18 mouse cellular contexts compared by ENCODE assay signal in genomic region chr6:30610710-30611109, GRCm38 (mm10). TPM values are rescaled to one million over a fixed set of nuclear protein-coding genes. Genes with fewer than 3 reads are reported as not detected.
"Had no signal": no experiment of that assay in that cellular context is flagged by ENCODE, and none has a peak within 500 bp of the region (broad histone marks: within the 10 kb centered on the region; RNA-seq: fewer than 3 reads in every experiment).

Cpa5 (plus strand) TSS chr6:30611010.

- DNase-seq: kidney, adult 8-10 months; kidney, postnatal 36 days; lung, adult 2 months; lung, postnatal 36 days; right cerebral cortex, postnatal 14 days; thymus, postnatal 4 days had no signal

- H3K27ac ChIP-seq: kidney, postnatal 0 days; liver, embryonic 15.5 days; stomach, embryonic 15.5 days had no signal

- ATAC-seq: intestine, embryonic 16.5 days; lung, postnatal 0 days had no signal

- H3K9me3 ChIP-seq: liver, embryonic 15.5 days; stomach, embryonic 15.5 days had no signal

- H3K27me3 ChIP-seq: stomach, embryonic 15.5 days had no signal

- H3K9ac ChIP-seq: liver, embryonic 15.5 days; stomach, embryonic 15.5 days had no signal

- H3K36me3 ChIP-seq: liver, embryonic 15.5 days; stomach, embryonic 15.5 days had no signal

- H3K4me2 ChIP-seq: liver, embryonic 11.5 days; liver, embryonic 15.5 days; stomach, embryonic 15.5 days had no signal

- H3K4me3 ChIP-seq: liver, embryonic 15.5 days; stomach, embryonic 15.5 days had no signal

- H3K4me1 ChIP-seq: liver, embryonic 15.5 days; stomach, embryonic 15.5 days had no signal

RNA-seq across cellular contexts. Expression of gene Cpa5, which starts in this region (rescaled TPM):
- total RNA-seq: layer of hippocampus, adult 18-20 months; layer of hippocampus, postnatal 10 days; left cerebral cortex, postnatal 36 days; megakaryocyte progenitor cell, adult 5-6 weeks had no signal
- polyA plus RNA-seq: intestine, embryonic 16.5 days; liver, embryonic 11.5 days; lung, adult 2 months; lung, postnatal 0 days; neural tube, embryonic 14.5 days; spleen, adult 2 months had no signal
